Mouse (Mus musculus): ENCODE measurements around the gene Carmil1. TPM values are rescaled to one million over a fixed set of nuclear protein-coding genes. Genes with fewer than 3 reads are reported as not detected.

The Carmil1 gene
- polyA plus RNA-seq, 1 experiment = not detected

- H3K4me1 ChIP-seq (ENCODE audit: control insufficient read depth, insufficient read depth, low read length) = peaks cover 15% of the 10 kb centered on the region
- H3K27ac ChIP-seq (ENCODE audit: insufficient read depth, low read depth, low read length) = no peak overlapping the region
- H3K4me3 ChIP-seq (ENCODE audit: insufficient read depth, low read depth, low read length) = no peak overlapping the region
- TF ChIP-seq POLR2A (IDR thresholded peaks at IDR 0.05; ENCODE audit: insufficient read depth, low read depth, low read length) (no peak), CTCF (IDR thresholded peaks at IDR 0.05; ENCODE audit: insufficient read depth, low read depth, low read length) (no peak)
- WGBS = 67% methylated on average over 10 of the region's 10 CpGs
Measured at GRCm38 (mm10) chr13:24154281-24155061, 126.1 kb downstream of the Carmil1 start.

GRCm38 (mm10) chr13:24152610-24153009 lies 128.0 kb downstream of the Carmil1 start:
- Histone ChIP-seq H3K4me3 (ENCODE audit: insufficient read depth, low read depth, low read length) (no peak overlapping the region), H3K27ac (ENCODE audit: insufficient read depth, low read depth, low read length) (no peak overlapping the region), H3K4me1 (ENCODE audit: control insufficient read depth, insufficient read depth, low read length) (peaks cover 15% of the 10 kb centered on the region)
- WGBS = 58% methylated on average over 7 of the region's 7 CpGs
- no peak for TF ChIP-seq CTCF (IDR thresholded peaks at IDR 0.05; ENCODE audit: insufficient read depth, low read depth, low read length)
- TF ChIP-seq POLR2A (IDR thresholded peaks at IDR 0.05; ENCODE audit: insufficient read depth, low read depth, low read length) = no peak

GRCm38 (mm10) chr13:24151335-24151734 lies 129.3 kb downstream of the Carmil1 start:
- Histone ChIP-seq H3K27ac (ENCODE audit: insufficient read depth, low read depth, low read length) (no peak overlapping the region), H3K4me3 (ENCODE audit: insufficient read depth, low read depth, low read length) (no peak overlapping the region), H3K4me1 (ENCODE audit: control insufficient read depth, insufficient read depth, low read length) (peaks cover 15% of the 10 kb centered on the region)
- no peak for TF ChIP-seq CTCF (IDR thresholded peaks at IDR 0.05; ENCODE audit: insufficient read depth, low read depth, low read length)
- no peak for TF ChIP-seq POLR2A (IDR thresholded peaks at IDR 0.05; ENCODE audit: insufficient read depth, low read depth, low read length)
- 35% methylated on average over 6 of the region's 6 CpGs for WGBS

GRCm38 (mm10) chr13:24148549-24148948 lies 132.0 kb downstream of the Carmil1 start:
- 69% methylated on average over 1 of the region's 1 CpGs for WGBS
- TF ChIP-seq CTCF (IDR thresholded peaks at IDR 0.05; ENCODE audit: insufficient read depth, low read depth, low read length) (no peak), POLR2A (IDR thresholded peaks at IDR 0.05; ENCODE audit: insufficient read depth, low read depth, low read length) (no peak)

GRCm38 (mm10) chr13:24147006-24147405 lies 133.6 kb downstream of the Carmil1 start:
- TF ChIP-seq CTCF (IDR thresholded peaks at IDR 0.05; ENCODE audit: insufficient read depth, low read depth, low read length) (no peak), POLR2A (IDR thresholded peaks at IDR 0.05; ENCODE audit: insufficient read depth, low read depth, low read length) (no peak)
- WGBS = 42% methylated on average over 3 of the region's 3 CpGs

More at GRCm38 (mm10) chr13:24148549-24148948, 132.0 kb downstream of the Carmil1 start:
- H3K27ac ChIP-seq (ENCODE audit: insufficient read depth, low read depth, low read length) = no peak overlapping the region
- peaks cover 10% of the 10 kb centered on the region for H3K4me1 ChIP-seq (ENCODE audit: control insufficient read depth, insufficient read depth, low read length)
- no peak overlapping the region for H3K4me3 ChIP-seq (ENCODE audit: insufficient read depth, low read depth, low read length)

GRCm38 (mm10) chr13:24146541-24146940 lies 134.1 kb downstream of the Carmil1 start:
- TF ChIP-seq CTCF (IDR thresholded peaks at IDR 0.05; ENCODE audit: insufficient read depth, low read depth, low read length) = no peak
- no peak for TF ChIP-seq POLR2A (IDR thresholded peaks at IDR 0.05; ENCODE audit: insufficient read depth, low read depth, low read length)
- Histone ChIP-seq H3K4me3 (ENCODE audit: insufficient read depth, low read depth, low read length) (no peak overlapping the region), H3K4me1 (ENCODE audit: control insufficient read depth, insufficient read depth, low read length) (peaks cover 2% of the 10 kb centered on the region), H3K27ac (ENCODE audit: insufficient read depth, low read depth, low read length) (no peak overlapping the region)
- WGBS = 94% methylated on average over 5 of the region's 5 CpGs

More at GRCm38 (mm10) chr13:24147006-24147405, 133.6 kb downstream of the Carmil1 start:
- no peak overlapping the region for H3K27ac ChIP-seq (ENCODE audit: insufficient read depth, low read depth, low read length)
- no peak overlapping the region for H3K4me3 ChIP-seq (ENCODE audit: insufficient read depth, low read depth, low read length)
- H3K4me1 ChIP-seq (ENCODE audit: control insufficient read depth, insufficient read depth, low read length) = peaks cover 7% of the 10 kb centered on the region

GRCm38 (mm10) chr13:24144858-24145257 lies 135.7 kb downstream of the Carmil1 start:
- WGBS = 61% methylated on average over 4 of the region's 4 CpGs
- H3K27ac ChIP-seq (ENCODE audit: insufficient read depth, low read depth, low read length) = no peak overlapping the region

GRCm38 (mm10) chr13:24144141-24144540 lies 136.5 kb downstream of the Carmil1 start:
- TF ChIP-seq POLR2A (IDR thresholded peaks at IDR 0.05; ENCODE audit: insufficient read depth, low read depth, low read length) (no peak), CTCF (IDR thresholded peaks at IDR 0.05; ENCODE audit: insufficient read depth, low read depth, low read length) (no peak)
- Histone ChIP-seq H3K4me3 (ENCODE audit: insufficient read depth, low read depth, low read length) (no peak overlapping the region), H3K27ac (ENCODE audit: insufficient read depth, low read depth, low read length) (no peak overlapping the region), H3K4me1 (ENCODE audit: control insufficient read depth, insufficient read depth, low read length) (peaks cover 2% of the 10 kb centered on the region)
- WGBS = 36% methylated on average over 2 of the region's 2 CpGs

More at GRCm38 (mm10) chr13:24144858-24145257, 135.7 kb downstream of the Carmil1 start:
- Histone ChIP-seq H3K4me1 (ENCODE audit: control insufficient read depth, insufficient read depth, low read length) (peaks cover 2% of the 10 kb centered on the region), H3K4me3 (ENCODE audit: insufficient read depth, low read depth, low read length) (no peak overlapping the region)
- no peak for TF ChIP-seq POLR2A (IDR thresholded peaks at IDR 0.05; ENCODE audit: insufficient read depth, low read depth, low read length)
- no peak for TF ChIP-seq CTCF (IDR thresholded peaks at IDR 0.05; ENCODE audit: insufficient read depth, low read depth, low read length)

- no peak for TF ChIP-seq POLR2A (IDR thresholded peaks at IDR 0.05; ENCODE audit: insufficient read depth, low read depth, low read length)
- no peak for TF ChIP-seq CTCF (IDR thresholded peaks at IDR 0.05; ENCODE audit: insufficient read depth, low read depth, low read length)
- Histone ChIP-seq H3K4me1 (ENCODE audit: control insufficient read depth, insufficient read depth, low read length) (peaks cover 11% of the 10 kb centered on the region), H3K4me3 (ENCODE audit: insufficient read depth, low read depth, low read length) (no peak overlapping the region), H3K27ac (ENCODE audit: insufficient read depth, low read depth, low read length) (no peak overlapping the region)
- WGBS = 97% methylated on average over 5 of the region's 5 CpGs
Measured at GRCm38 (mm10) chr13:24136836-24137235, 143.8 kb downstream of the Carmil1 start.

All from olfactory bulb, adult 2 months (tissue).